Mouse (Mus musculus) limb, embryonic 12.5 days (tissue): ENCODE results near the gene Dpp7. TPM values are rescaled to one million over a fixed set of nuclear protein-coding genes. Genes with fewer than 3 reads are reported as not detected.

Experiments
- ATAC-seq: fragments of 200-750 bp; cut with Nextera tagmentation; 2 replicates; pipeline ENCODE4 v1.8.0; 2017; ENCODE audit warnings: low read depth, moderate TSS enrichment; ENCODE audit not compliant: insufficient number of reproducible peaks, insufficient read depth, low FRiP score, low TSS enrichment
- H3K27ac ChIP-seq: fragments of 300-500 bp; sonication (generic); 2 replicates; pipeline ENCODE4 v1.5.1; 2016; ENCODE audit warnings: mild to moderate bottlenecking, moderate library complexity
- H3K27me3 ChIP-seq: fragments of 300-500 bp; sonication (generic); 2 replicates; pipeline ENCODE4 v1.6.1; 2016; ENCODE audit warnings: mild to moderate bottlenecking, moderate library complexity
- H3K36me3 ChIP-seq: fragments of 300-500 bp; sonication (generic); 2 replicates; pipeline ENCODE4 v1.6.1; 2016; ENCODE audit warnings: mild to moderate bottlenecking, moderate library complexity
- H3K4me1 ChIP-seq: fragments of 300-500 bp; sonication (generic); replicated peaks from 2 replicates; pipeline ENCODE4 v1.6.1; 2016
- H3K4me2 ChIP-seq: fragments of 300-500 bp; sonication (generic); 2 replicates; pipeline ENCODE4 v1.6.1; 2016; ENCODE audit warnings: mild to moderate bottlenecking, moderate library complexity
- H3K4me3 ChIP-seq: fragments of 300-500 bp; sonication (generic); replicated peaks from 2 replicates; pipeline ENCODE4 v1.5.1; 2016; ENCODE audit warnings: mild to moderate bottlenecking
- H3K9ac ChIP-seq: fragments of 300-500 bp; sonication (generic); replicated peaks from 2 replicates; pipeline ENCODE4 v1.6.1; 2016; ENCODE audit warnings: mild to moderate bottlenecking, moderate library complexity
- H3K9me3 ChIP-seq: fragments of 300-500 bp; sonication (generic); 2 replicates; pipeline ENCODE4 v1.6.1; 2016; ENCODE audit warnings: mild to moderate bottlenecking, moderate library complexity
- WGBS: fragments of 180-500 bp; shearing (Covaris S2); methylation state at CpG from one replicate; pipeline ENCODE4 v1.1.7; 2016; 5-methylcytosine and 5-hydroxymethylcytosine counted together
- polyA plus RNA-seq: library from polyadenylated mRNA; unstranded; fragments of >200 nt; fragmentation: Nextera tagmentation; extraction: Ambion mirVana; gene quantifications from 2 replicates; pipeline ENCODE4 v1.2.1, GENCODE M21; 2016

Dpp7 gene
- polyA plus RNA-seq, 1 experiment from 2014 or later, result 19.7 TPM

GRCm38 (mm10) chr2:25395721-25396596 lies 39.8 kb upstream of the Dpp7 start, which contains the start of gene Entpd2:
Entpd2 (plus strand) TSS chr2:25395874.
- Histone ChIP-seq H3K4me2 (peak within 1 kb of the TSS; percentile 59), H3K27ac (no peak within 1 kb of the TSS), H3K9me3 (no peaks in the 10 kb centered on the region), H3K4me3 (peak within 1 kb of the TSS; percentile 34), H3K4me1 (peaks cover 16% of the 10 kb centered on the region), H3K27me3 (peaks cover 88% of the 10 kb centered on the region), H3K9ac (no peak within 1 kb of the TSS; the same call in 1 of the 2 replicates), H3K36me3 (no peaks in the 10 kb centered on the region)
- ATAC-seq, result no peak
- WGBS, result 2% methylated on average over 57 of the region's 57 CpGs

GRCm38 (mm10) chr2:25394281-25395221 lies 38.4 kb upstream of the Dpp7 start:
- no peaks in the 10 kb centered on the region for H3K9me3 ChIP-seq
- H3K27me3 ChIP-seq, result peaks cover 74% of the 10 kb centered on the region
- H3K4me2 ChIP-seq, result no peak overlapping the region
- H3K4me1 ChIP-seq, result peaks cover 12% of the 10 kb centered on the region
- no peak overlapping the region for H3K9ac ChIP-seq
- WGBS, result 40% methylated on average over 3 of the region's 3 CpGs
- no peaks in the 10 kb centered on the region for H3K36me3 ChIP-seq
- H3K4me3 ChIP-seq, result no peak overlapping the region
- ATAC-seq, result no peak
- no peak overlapping the region for H3K27ac ChIP-seq

- Histone ChIP-seq H3K9me3 (no peaks in the 10 kb centered on the region), H3K4me3 (no peak overlapping the region), H3K27me3 (peaks cover 41% of the 10 kb centered on the region), H3K4me1 (peaks cover 12% of the 10 kb centered on the region), H3K27ac (no peak overlapping the region), H3K36me3 (no peaks in the 10 kb centered on the region), H3K4me2 (no peak overlapping the region), H3K9ac (no peak overlapping the region)
- no peak for ATAC-seq
- 71% methylated on average over 5 of the region's 5 CpGs for WGBS
Observed at GRCm38 (mm10) chr2:25391266-25391665, 35.1 kb upstream of the Dpp7 start.

DNA sequence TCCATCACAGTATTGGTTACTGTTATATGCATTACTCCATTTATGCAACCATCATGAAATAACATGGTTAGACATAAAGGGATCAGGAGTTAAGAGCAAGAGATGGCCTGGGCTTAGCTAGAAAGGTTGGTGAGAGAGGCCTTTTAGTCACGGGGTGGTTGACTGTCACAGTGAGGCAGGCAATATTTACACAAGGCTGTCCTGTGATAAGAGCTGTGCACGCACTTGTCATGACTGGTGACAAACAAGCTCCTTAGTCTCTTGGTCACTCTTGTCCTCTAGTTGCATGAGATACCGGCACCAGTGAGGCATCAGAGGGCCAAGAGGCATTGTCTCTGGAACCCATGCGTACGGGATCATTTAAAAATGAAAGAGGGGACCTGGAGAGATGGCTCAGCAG lies 28.3 kb upstream of the Dpp7 start:
- no peaks in the 10 kb centered on the region for H3K36me3 ChIP-seq
- H3K27ac ChIP-seq, result no peak overlapping the region
- ATAC-seq, result no peak
- no peak overlapping the region for H3K9ac ChIP-seq
- no peak overlapping the region for H3K4me3 ChIP-seq
- WGBS, result 81% methylated on average over 5 of the region's 5 CpGs
- 0 out of 2 replicates have a peak, but pooled peaks cover 4% of the 10 kb centered on the region for H3K27me3 ChIP-seq
- H3K4me2 ChIP-seq, result no peak overlapping the region
- H3K4me1 ChIP-seq, result no peaks in the 10 kb centered on the region
- H3K9me3 ChIP-seq, result no peaks in the 10 kb centered on the region

DNA sequence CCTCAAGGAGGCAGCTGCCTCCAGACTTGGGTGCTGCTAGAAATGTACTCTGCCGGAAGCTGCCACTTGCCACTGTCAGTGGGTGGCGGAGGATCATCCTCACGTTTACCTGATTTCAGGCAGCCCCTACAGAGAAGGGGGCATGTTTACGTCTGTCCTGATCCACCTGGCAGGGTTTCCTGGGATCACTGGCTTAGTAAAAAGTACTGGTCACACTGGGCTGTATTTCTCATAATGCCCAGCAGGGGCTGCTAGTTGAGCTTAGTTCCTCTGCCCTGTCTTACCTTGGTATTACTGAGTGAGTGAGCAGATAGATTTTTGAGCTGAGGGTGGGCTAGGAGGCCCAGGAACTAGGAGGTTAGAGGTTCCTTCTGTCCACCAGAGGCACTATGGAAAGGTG lies 20.4 kb upstream of the Dpp7 start:
- peaks cover 27% of the 10 kb centered on the region for H3K4me1 ChIP-seq
- no peaks in the 10 kb centered on the region for H3K9me3 ChIP-seq
- H3K4me3 ChIP-seq, result no peak overlapping the region
- H3K36me3 ChIP-seq, result peaks cover 44% of the 10 kb centered on the region
- no peak for ATAC-seq
- no peaks in the 10 kb centered on the region for H3K27me3 ChIP-seq
- no peak overlapping the region for H3K9ac ChIP-seq
- H3K27ac ChIP-seq, result no peak overlapping the region
- 71% methylated on average over 4 of the region's 4 CpGs for WGBS
- H3K4me2 ChIP-seq, result no peak overlapping the region

GRCm38 (mm10) chr2:25373431-25373830 lies 17.3 kb upstream of the Dpp7 start:
- no peak overlapping the region for H3K27ac ChIP-seq
- no peaks in the 10 kb centered on the region for H3K9me3 ChIP-seq
- H3K4me2 ChIP-seq, result peak overlapping the region; percentile 95
- H3K4me1 ChIP-seq, result peaks cover 28% of the 10 kb centered on the region
- ATAC-seq, result no peak
- H3K4me3 ChIP-seq, result peak overlapping the region; percentile 76
- 42% methylated on average over 2 of the region's 2 CpGs for WGBS
- peak overlapping the region; percentile 72 for H3K9ac ChIP-seq
- H3K27me3 ChIP-seq, result peaks cover under 1% of the 10 kb centered on the region; the same call in 1 of the 2 replicates
- H3K36me3 ChIP-seq, result peaks cover 40% of the 10 kb centered on the region

DNA sequence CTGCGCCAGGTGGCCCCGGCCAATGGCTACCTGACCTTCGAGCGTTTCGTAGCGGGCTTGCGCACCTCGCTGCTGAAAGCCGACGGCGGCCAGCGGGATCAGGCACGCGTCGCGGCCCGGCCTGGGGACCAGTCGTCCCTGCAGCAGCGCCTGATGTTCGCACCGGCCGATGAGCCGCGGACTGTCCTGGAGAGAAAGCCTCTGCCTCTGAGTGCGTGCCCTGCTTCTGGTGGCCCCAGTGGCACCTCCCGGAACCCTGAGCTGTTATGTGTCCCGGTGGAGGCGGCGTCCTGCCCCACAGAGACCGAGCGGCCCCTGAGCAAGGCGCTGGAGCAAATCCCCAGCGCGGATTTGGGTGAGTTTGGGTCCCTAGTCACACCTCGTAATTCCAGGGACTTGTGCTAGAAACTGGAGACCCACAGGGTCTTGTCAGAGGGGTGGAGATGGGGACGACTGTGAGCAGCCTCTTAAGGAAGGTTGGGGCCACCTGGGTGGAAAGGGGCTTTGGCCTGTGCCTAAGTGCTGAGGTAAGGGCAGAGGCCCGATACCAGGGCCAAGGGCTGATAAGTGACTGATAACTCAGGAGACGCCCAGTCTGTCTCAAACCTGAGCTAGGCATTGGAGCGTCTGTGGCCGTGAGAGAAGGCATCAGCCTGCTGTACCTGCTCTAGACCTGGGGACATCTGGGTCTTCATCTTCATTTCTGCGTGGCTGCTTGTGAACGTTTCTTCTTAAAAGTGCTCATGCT lies 16.7 kb upstream of the Dpp7 start:
- Histone ChIP-seq H3K4me2 (peak overlapping the region; percentile 95), H3K9ac (peak overlapping the region; percentile 72), H3K27ac (peak overlapping the region; percentile 92; the same call in 1 of the 2 replicates), H3K36me3 (peaks cover 34% of the 10 kb centered on the region), H3K4me1 (peaks cover 28% of the 10 kb centered on the region), H3K9me3 (no peaks in the 10 kb centered on the region), H3K27me3 (peaks cover 6% of the 10 kb centered on the region; the same call in 1 of the 2 replicates), H3K4me3 (peak overlapping the region; percentile 76)
- no peak for ATAC-seq
- 2% methylated on average over 42 of the region's 42 CpGs for WGBS

DNA sequence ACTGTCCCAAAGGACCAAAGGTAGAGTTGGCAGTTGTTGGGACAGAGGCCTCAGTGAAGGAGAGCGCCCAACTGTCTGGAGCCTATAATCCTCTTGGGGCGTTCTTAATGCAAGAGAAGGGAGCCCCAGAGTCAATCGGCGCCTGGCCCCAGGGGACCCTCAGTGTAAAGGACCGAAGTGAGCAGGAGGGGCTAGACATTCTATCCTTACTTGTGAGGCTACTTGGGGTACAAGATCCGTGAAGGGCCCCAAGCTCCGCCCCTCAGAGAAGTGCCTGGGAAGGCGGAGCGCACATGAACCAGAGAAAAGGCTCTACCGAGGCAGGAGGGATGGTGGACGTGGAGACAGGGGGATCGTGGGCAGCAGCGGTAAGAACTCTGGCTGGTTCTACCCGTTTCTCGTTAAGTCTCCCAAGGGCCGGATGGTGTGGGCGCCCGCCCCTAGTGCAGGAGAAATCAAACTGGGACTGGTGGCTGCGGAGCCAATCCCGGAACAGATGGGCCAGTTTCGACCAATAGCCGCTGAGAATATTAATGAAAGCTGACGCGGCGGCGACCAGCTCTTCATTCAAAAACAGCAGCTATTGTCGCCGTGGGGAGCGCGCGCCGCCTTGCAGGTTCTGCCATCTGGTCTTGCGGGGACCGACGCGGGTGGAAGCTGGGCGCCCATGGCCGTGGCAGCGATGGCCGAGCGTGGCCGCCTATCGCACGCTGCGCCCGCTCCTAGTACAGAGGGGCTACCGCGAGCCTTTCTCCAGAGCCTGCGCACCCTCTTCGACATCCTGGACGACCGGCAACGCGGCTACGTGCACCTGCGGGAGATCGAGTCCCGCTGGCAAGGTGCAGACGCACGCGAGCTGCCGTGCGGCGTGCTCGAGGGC lies 15.8 kb upstream of the Dpp7 start, which contains the start of gene Sapcd2:
TSS of gene Sapcd2 (plus strand) at position 558 of the 880 bp plus-strand sequence.
- H3K9me3 ChIP-seq, result no peaks in the 10 kb centered on the region
- H3K36me3 ChIP-seq, result peaks cover 26% of the 10 kb centered on the region
- ATAC-seq, result peak; percentile 88
- H3K27me3 ChIP-seq, result peaks cover 6% of the 10 kb centered on the region; the same call in 1 of the 2 replicates
- under 1% methylated on average over 65 of the region's 65 CpGs for WGBS
- H3K4me1 ChIP-seq, result peaks cover 28% of the 10 kb centered on the region
- H3K9ac ChIP-seq, result peak within 1 kb of the TSS; percentile 72
- H3K4me3 ChIP-seq, result peak within 1 kb of the TSS; percentile 76
- peak within 1 kb of the TSS; percentile 95 for H3K4me2 ChIP-seq
- peak within 1 kb of the TSS; percentile 92 for H3K27ac ChIP-seq

DNA sequence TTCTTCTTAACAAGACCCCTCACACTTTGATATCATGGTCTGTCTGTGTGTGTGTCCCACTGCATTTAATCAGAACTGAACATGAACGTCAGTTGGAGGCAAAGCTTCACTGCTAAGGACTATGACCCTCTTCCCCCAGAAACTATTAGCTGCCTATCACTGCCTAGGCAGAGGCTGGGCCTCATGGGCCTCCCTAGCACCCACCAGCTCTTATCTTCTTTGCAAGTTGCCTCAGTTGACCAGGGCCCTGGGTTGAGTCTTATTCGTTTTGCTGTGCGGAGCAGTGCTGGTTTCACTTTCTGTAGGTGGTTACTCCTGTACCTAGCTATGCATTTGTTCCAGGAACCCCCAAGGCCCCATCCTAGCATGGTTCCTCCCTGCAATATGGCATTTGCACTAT lies 13.8 kb upstream of the Dpp7 start:
- ATAC-seq, result no peak
- Histone ChIP-seq H3K27me3 (peaks cover 23% of the 10 kb centered on the region), H3K4me1 (peaks cover 32% of the 10 kb centered on the region), H3K36me3 (peaks cover 6% of the 10 kb centered on the region), H3K4me3 (no peak overlapping the region), H3K9me3 (no peaks in the 10 kb centered on the region), H3K9ac (no peak overlapping the region), H3K27ac (no peak overlapping the region), H3K4me2 (no peak overlapping the region)
- WGBS, result 90% methylated on average over 3 of the region's 3 CpGs
